Mouse (Mus musculus) MEL (cell line): ENCODE results near the gene Tmcc3.

Experiments
- CHD2 ChIP-seq: IDR thresholded peaks from 2 replicates; pipeline ENCODE4 v1.6.1; 2011; ENCODE audit warnings: low read length, improper control_type of control experiment
- CTCF ChIP-seq, 3 experiments: IDR thresholded peaks in 2 of 3; conservative IDR thresholded peaks in 1 of 3; 2 replicates each; pipeline ENCODE4 v1.5.1; 2011 to 2012; ENCODE audit warnings: low read length in 3 of 3, low read depth in 2 of 3, mild to moderate bottlenecking in 2 of 3, improper control_type of control experiment in 1 of 3, inconsistent platforms in 1 of 3, mixed read lengths in 1 of 3, moderate library complexity in 1 of 3; ENCODE audit not compliant: control insufficient read depth in 1 of 3, insufficient read depth in 1 of 3, poor library complexity in 1 of 3, severe bottlenecking in 1 of 3
- ELF1 ChIP-seq: IDR thresholded peaks from 2 replicates; pipeline ENCODE4 v1.6.1; 2014; ENCODE audit warnings: low read depth, mild to moderate bottlenecking, inconsistent platforms, low read length, improper control_type of control experiment, moderate library complexity
- EP300 ChIP-seq, 2 experiments: IDR thresholded peaks; 2 replicates each; pipeline ENCODE4 v1.6.1; 2011; ENCODE audit warnings: improper control_type of control experiment in 2 of 2, low read length in 2 of 2, low read depth in 1 of 2, mild to moderate bottlenecking in 1 of 2
- MAX ChIP-seq: IDR thresholded peaks from 2 replicates; pipeline ENCODE4 v1.6.1; 2011; ENCODE audit warnings: low read length, improper control_type of control experiment
- MYC ChIP-seq: IDR thresholded peaks from 2 replicates; pipeline ENCODE4 v1.6.1; 2011; ENCODE audit warnings: low read depth, mild to moderate bottlenecking, low read length, improper control_type of control experiment, moderate library complexity
- POLR2A ChIP-seq, 2 experiments: IDR thresholded peaks; 2 replicates each; pipeline ENCODE4 v1.6.1; 2011 to 2012; ENCODE audit warnings: low read length in 2 of 2, mild to moderate bottlenecking in 2 of 2, control low read depth in 1 of 2, improper control_type of control experiment in 1 of 2, low read depth in 1 of 2, moderate library complexity in 1 of 2; ENCODE audit not compliant: control insufficient read depth in 1 of 2, insufficient read depth in 1 of 2, poor library complexity in 1 of 2
- SIN3A ChIP-seq: IDR thresholded peaks from 2 replicates; pipeline ENCODE4 v1.6.1; 2012; ENCODE audit warnings: low read length, improper control_type of control experiment, inconsistent platforms
- TBP ChIP-seq: IDR thresholded peaks from 2 replicates; pipeline ENCODE4 v1.8.0; 2011; ENCODE audit warnings: low read depth, low read length, improper control_type of control experiment
- ZC3H11A ChIP-seq: IDR thresholded peaks from 2 replicates; pipeline ENCODE4 v1.6.1; 2012; ENCODE audit warnings: low read depth, mild to moderate bottlenecking, inconsistent platforms, low read length, improper control_type of control experiment
- ZMIZ1 ChIP-seq: IDR thresholded peaks from 2 replicates; pipeline ENCODE4 v1.6.1; 2012; ENCODE audit warnings: low read depth, mild to moderate bottlenecking, inconsistent platforms, low read length, improper control_type of control experiment, moderate library complexity
- ZNF384 ChIP-seq: IDR thresholded peaks from 2 replicates; pipeline ENCODE4 v1.6.1; 2012; ENCODE audit warnings: low read depth, mild to moderate bottlenecking, inconsistent platforms, low read length, improper control_type of control experiment

- TF ChIP-seq MYC = no peak
- TF ChIP-seq EP300 (IDR thresholded peaks at IDR 0.05; ENCODE audit: low read depth in 1 of 2, low read length in 2 of 2) = no peak
- no peak for TF ChIP-seq CTCF (IDR thresholded peaks at IDR 0.05 in 2 of 3, conservative IDR thresholded peaks at IDR 0.05 in 1 of 3; ENCODE audit: control insufficient read depth in 1 of 3, insufficient read depth in 1 of 3, low read depth in 2 of 3, low read length in 3 of 3, poor library complexity in 1 of 3, severe bottlenecking in 1 of 3)
- no peak for TF ChIP-seq ZNF384
- no peak for TF ChIP-seq TBP
- TF ChIP-seq MAX = no peak
- TF ChIP-seq ELF1 = no peak
- TF ChIP-seq ZMIZ1 = no peak
- no peak for TF ChIP-seq ZC3H11A
- TF ChIP-seq POLR2A (IDR thresholded peaks at IDR 0.05; ENCODE audit: control insufficient read depth in 1 of 2, insufficient read depth in 1 of 2, low read depth in 1 of 2, low read length in 2 of 2, poor library complexity in 1 of 2) = no peak
- TF ChIP-seq SIN3A = no peak
- no peak for TF ChIP-seq CHD2
Observed at GRCm38 (mm10) chr10:94625606-94626005, 313.9 kb downstream of the Tmcc3 start.
